Mouse (Mus musculus) heart, embryonic 12.5 days (tissue): ENCODE results near the gene Cs. TPM values are rescaled to one million over a fixed set of nuclear protein-coding genes. Genes with fewer than 3 reads are reported as not detected.
"Not testable (repeated sequence)": the region's sequence is repeated elsewhere in the genome, so short reads cannot be mapped to it uniquely, and the experiment has no call there.

Source experiments
- ATAC-seq: fragments of 200-750 bp; cut with Nextera tagmentation; 2 replicates; pipeline ENCODE4 v1.8.0; 2017; ENCODE audit warnings: moderate TSS enrichment, moderate library complexity; ENCODE audit not compliant: insufficient number of reproducible peaks, low FRiP score
- H3K27ac ChIP-seq: fragments of 300-500 bp; sonication (generic); 2 replicates; pipeline ENCODE4 v1.5.1; 2016; ENCODE audit warnings: mild to moderate bottlenecking, moderate library complexity; ENCODE audit not compliant: poor library complexity, severe bottlenecking
- H3K27me3 ChIP-seq: fragments of 300-500 bp; sonication (generic); replicated peaks from 2 replicates; pipeline ENCODE4 v1.6.1; 2016; ENCODE audit warnings: mild to moderate bottlenecking, moderate library complexity
- H3K36me3 ChIP-seq: fragments of 300-500 bp; sonication (generic); 2 replicates; pipeline ENCODE4 v1.6.1; 2016; ENCODE audit warnings: mild to moderate bottlenecking, moderate library complexity
- H3K4me1 ChIP-seq: fragments of 300-500 bp; sonication (generic); replicated peaks from 2 replicates; pipeline ENCODE4 v1.6.1; 2016; ENCODE audit warnings: mild to moderate bottlenecking
- H3K4me2 ChIP-seq: fragments of 300-500 bp; sonication (generic); 2 replicates; pipeline ENCODE4 v1.6.1; 2016; ENCODE audit warnings: mild to moderate bottlenecking, moderate library complexity
- H3K4me3 ChIP-seq: fragments of 300-500 bp; sonication (generic); 2 replicates; pipeline ENCODE4 v1.5.1; 2016; ENCODE audit warnings: mild to moderate bottlenecking
- H3K9ac ChIP-seq: fragments of 300-500 bp; sonication (generic); 2 replicates; pipeline ENCODE4 v1.6.1; 2016; ENCODE audit warnings: mild to moderate bottlenecking, moderate library complexity
- H3K9me3 ChIP-seq: fragments of 300-500 bp; sonication (generic); replicated peaks from 2 replicates; pipeline ENCODE4 v1.6.1; 2016; ENCODE audit warnings: mild to moderate bottlenecking, moderate library complexity
- WGBS: fragments of 180-500 bp; shearing (Covaris S2); methylation state at CpG from one replicate; pipeline ENCODE4 v1.1.7; 2016; 5-methylcytosine and 5-hydroxymethylcytosine counted together
- polyA plus RNA-seq: library from polyadenylated mRNA; unstranded; fragments of >200 nt; fragmentation: Nextera tagmentation; extraction: Ambion mirVana; gene quantifications from 2 replicates; pipeline ENCODE4 v1.2.1, GENCODE M21; 2016

Cs gene
- 418 and 430 TPM in 2 replicates for polyA plus RNA-seq

GRCm38 (mm10) chr10:128337306-128338181 lies at the start of gene Cs:
TSS of gene Cs (plus strand) at chr10:128337734.
- 2% methylated on average over 59 of the region's 61 CpGs for WGBS
- Histone ChIP-seq H3K27ac (peak within 1 kb of the TSS; percentile 98), H3K27me3 (no peaks in the 10 kb centered on the region), H3K4me3 (peak within 1 kb of the TSS; percentile 94), H3K9ac (peak within 1 kb of the TSS; percentile 87), H3K36me3 (peaks cover 3% of the 10 kb centered on the region; the same call in 1 of the 2 replicates), H3K4me2 (peak within 1 kb of the TSS; percentile 86), H3K9me3 (no peaks in the 10 kb centered on the region), H3K4me1 (peaks cover 49% of the 10 kb centered on the region)
- ATAC-seq: peak; percentile 99

GRCm38 (mm10) chr10:128290594-128290993 lies 46.9 kb upstream of the Cs start:
- not testable (repeated sequence) for H3K4me3 ChIP-seq, H3K9ac ChIP-seq, H3K9me3 ChIP-seq, H3K4me2 ChIP-seq, ATAC-seq, H3K27me3 ChIP-seq, H3K4me1 ChIP-seq, H3K27ac ChIP-seq
- WGBS: 81% methylated on average over 1 of the region's 1 CpGs
- peaks cover 60% of the 10 kb centered on the region for H3K36me3 ChIP-seq

DNA sequence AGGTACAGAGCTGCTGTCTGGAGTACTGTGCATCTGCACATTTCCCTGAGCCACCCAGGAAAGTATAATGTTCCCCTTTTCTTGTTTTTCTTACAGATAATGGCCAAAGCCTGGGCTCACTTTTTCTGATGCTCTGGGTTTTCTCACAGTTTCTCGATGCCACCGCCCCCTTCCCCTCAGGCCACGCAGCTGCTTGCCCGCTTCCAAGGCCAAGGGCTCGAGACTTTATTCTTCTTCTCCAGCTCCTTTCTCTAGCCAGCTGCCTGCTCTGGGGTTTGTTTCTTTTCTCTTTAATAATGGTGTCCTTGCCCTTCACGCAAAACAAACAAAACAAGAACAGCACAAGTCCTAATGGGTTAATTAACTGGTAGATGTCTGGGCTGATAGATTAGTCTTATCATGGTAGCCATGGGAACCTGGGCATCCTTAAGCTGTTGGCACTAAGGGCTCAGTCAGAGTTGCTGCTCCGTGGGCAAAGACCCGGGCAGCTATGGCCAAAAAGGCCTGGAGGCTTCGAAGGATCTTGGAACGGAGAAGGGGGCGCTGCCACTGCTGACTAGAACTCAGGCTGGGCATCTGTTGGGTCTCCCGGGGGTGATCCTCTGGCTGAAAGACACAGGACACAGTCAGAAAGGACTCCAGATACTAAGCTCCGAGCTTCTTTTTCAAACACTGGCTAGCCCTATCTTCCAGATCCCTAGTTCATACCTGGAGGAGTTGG lies 41.0 kb upstream of the Cs start:
- Histone ChIP-seq H3K27me3 (no peaks in the 10 kb centered on the region), H3K4me2 (0 out of 2 replicates have a peak overlapping the region, but pooled peaks have one; percentile 32), H3K9ac (no peak overlapping the region), H3K36me3 (peaks cover 15% of the 10 kb centered on the region), H3K4me3 (no peak overlapping the region), H3K27ac (no peak overlapping the region), H3K9me3 (no peaks in the 10 kb centered on the region), H3K4me1 (peaks cover 23% of the 10 kb centered on the region)
- no peak for ATAC-seq
- WGBS: 68% methylated on average over 13 of the region's 13 CpGs

DNA sequence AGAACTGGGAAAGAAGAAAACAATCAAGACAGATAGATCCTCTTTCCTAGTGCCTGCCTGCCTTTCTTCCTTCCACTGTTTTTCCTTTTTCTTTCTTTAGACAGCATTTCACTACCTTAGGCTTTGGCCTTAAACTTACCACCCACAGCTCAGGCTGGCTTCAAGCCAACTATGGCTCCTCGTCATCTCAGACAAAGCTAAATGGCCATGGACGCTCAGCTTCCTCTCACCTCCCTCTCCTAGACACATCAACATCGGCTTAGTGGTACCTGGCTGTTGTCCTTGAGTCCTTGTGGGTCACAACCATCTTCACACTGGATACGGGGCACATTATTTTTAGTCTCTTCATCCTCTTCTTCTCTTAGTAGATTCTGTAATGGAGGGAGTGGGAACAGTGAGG lies 40.3 kb upstream of the Cs start:
- peaks cover 25% of the 10 kb centered on the region for H3K4me1 ChIP-seq
- ATAC-seq: no peak; the same call in 1 of the 2 replicates
- no peak overlapping the region for H3K4me3 ChIP-seq
- H3K9me3 ChIP-seq: no peaks in the 10 kb centered on the region
- peak overlapping the region; percentile 87 for H3K27ac ChIP-seq
- WGBS: 63% methylated on average over 4 of the region's 4 CpGs
- H3K9ac ChIP-seq: no peak overlapping the region
- peak overlapping the region; percentile 32; the same call in 1 of the 2 replicates for H3K4me2 ChIP-seq
- peaks cover 9% of the 10 kb centered on the region for H3K36me3 ChIP-seq
- H3K27me3 ChIP-seq: no peaks in the 10 kb centered on the region

DNA sequence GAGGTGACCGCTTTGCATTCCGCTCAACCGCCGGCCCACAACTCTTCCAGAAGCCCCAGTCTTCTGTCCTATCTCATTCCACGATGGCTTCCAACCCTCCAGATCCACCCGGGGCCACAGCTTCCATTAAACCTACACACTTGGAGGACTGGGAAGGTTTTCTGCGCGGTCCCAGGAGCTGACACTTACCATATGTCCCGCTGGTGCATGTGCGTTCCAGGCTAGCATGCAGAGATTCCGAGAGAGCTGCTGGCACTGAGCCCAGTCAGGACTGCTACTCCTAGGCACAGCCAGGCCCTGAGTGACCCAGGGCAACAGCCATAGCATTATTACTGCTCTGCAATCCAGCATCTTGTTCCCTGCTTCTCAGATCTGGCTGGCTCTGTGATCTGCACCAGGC lies 39.9 kb upstream of the Cs start:
- WGBS: 44% methylated on average over 11 of the region's 11 CpGs
- peak; percentile 80 for ATAC-seq
- peak overlapping the region; percentile 54; the same call in 1 of the 2 replicates for H3K9ac ChIP-seq

GRCm38 (mm10) chr10:128298243-128298642 lies 39.3 kb upstream of the Cs start:
- no peaks in the 10 kb centered on the region for H3K27me3 ChIP-seq
- H3K9me3 ChIP-seq: no peaks in the 10 kb centered on the region
- peaks cover 29% of the 10 kb centered on the region for H3K4me1 ChIP-seq
- WGBS: 61% methylated on average over 6 of the region's 6 CpGs
- H3K9ac ChIP-seq: 0 out of 2 replicates have a peak overlapping the region, but pooled peaks have one; percentile 54
- H3K36me3 ChIP-seq: peaks cover 3% of the 10 kb centered on the region; the same call in 1 of the 2 replicates
- ATAC-seq: no peak
- peak overlapping the region; percentile 87 for H3K27ac ChIP-seq
- no peak overlapping the region for H3K4me3 ChIP-seq
- 0 out of 2 replicates have a peak overlapping the region, but pooled peaks have one; percentile 7 for H3K4me2 ChIP-seq

More for the DNA sequence above, 39.9 kb upstream of the Cs start:
- peak overlapping the region; percentile 87 for H3K27ac ChIP-seq
- H3K4me2 ChIP-seq: peak overlapping the region; percentile 32; the same call in 1 of the 2 replicates
- no peaks in the 10 kb centered on the region for H3K9me3 ChIP-seq
- H3K27me3 ChIP-seq: no peaks in the 10 kb centered on the region
- H3K4me1 ChIP-seq: peaks cover 29% of the 10 kb centered on the region
- H3K4me3 ChIP-seq: no peak overlapping the region
- peaks cover 5% of the 10 kb centered on the region for H3K36me3 ChIP-seq

DNA sequence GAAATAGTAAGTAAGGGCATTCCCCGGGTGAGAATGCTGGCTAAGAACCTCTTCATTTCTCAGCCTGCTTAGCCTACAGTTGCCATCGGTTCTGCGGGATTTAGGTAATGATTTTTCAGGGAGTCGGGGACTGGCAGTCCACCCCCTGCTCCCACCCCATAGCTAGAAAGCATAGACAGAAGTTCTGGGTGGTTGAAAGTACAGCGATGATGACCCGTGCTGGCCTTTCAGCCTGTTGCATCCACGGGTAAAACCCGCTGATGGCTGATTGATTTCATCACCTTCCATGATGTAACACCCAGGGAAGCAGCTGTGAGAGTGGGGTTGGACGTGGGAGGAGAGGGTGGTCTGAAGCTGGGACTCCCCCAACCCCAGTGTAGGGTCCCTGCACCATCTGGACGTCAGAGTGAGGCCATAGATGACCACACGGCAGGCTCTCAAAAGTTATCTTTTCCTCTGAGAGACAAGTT lies 38.8 kb upstream of the Cs start, which contains the start of gene Il23a:
Gene Il23a, minus strand, starts transcription at position 51 of the 470 bp plus-strand sequence.
- Histone ChIP-seq H3K4me2 (peak within 1 kb of the TSS; percentile 32; the same call in 1 of the 2 replicates), H3K4me3 (no peak within 1 kb of the TSS), H3K9ac (peak within 1 kb of the TSS; percentile 54; the same call in 1 of the 2 replicates), H3K4me1 (peaks cover 29% of the 10 kb centered on the region), H3K27ac (peak within 1 kb of the TSS; percentile 87), H3K36me3 (no peaks in the 10 kb centered on the region), H3K27me3 (no peaks in the 10 kb centered on the region), H3K9me3 (no peaks in the 10 kb centered on the region)
- 72% methylated on average over 11 of the region's 11 CpGs for WGBS
- ATAC-seq: no peak

- peaks cover 17% of the 10 kb centered on the region; the same call in 1 of the 2 replicates for H3K36me3 ChIP-seq
- peak overlapping the region; percentile 89; the same call in 1 of the 2 replicates for H3K27ac ChIP-seq
- H3K9ac ChIP-seq: peak overlapping the region; percentile 76
- peak overlapping the region; percentile 63 for H3K4me3 ChIP-seq
- H3K4me2 ChIP-seq: peak overlapping the region; percentile 78
- 21% methylated on average over 3 of the region's 3 CpGs for WGBS
- H3K9me3 ChIP-seq: no peaks in the 10 kb centered on the region
- ATAC-seq: no peak
- H3K27me3 ChIP-seq: no peaks in the 10 kb centered on the region
- peaks cover 26% of the 10 kb centered on the region for H3K4me1 ChIP-seq
Measured at GRCm38 (mm10) chr10:128302357-128302756, 35.2 kb upstream of the Cs start.

DNA sequence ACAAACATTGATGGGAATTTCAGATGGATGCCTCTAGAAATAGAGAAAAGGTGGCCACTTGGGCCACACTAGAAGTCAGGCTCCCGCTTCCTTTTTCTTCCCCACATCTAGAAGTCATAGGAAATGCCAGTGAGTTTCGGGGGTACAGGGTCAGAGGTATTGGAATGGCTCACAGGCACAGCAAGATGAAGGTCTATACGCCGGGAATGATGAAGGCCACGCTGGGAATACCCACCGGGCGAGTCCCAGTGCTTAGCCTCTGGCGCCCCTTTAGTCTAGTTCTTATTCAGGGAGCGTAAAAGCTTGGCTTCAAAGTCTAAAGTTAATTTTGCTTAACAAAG lies 34.8 kb upstream of the Cs start:
- under 1% methylated on average over 9 of the region's 9 CpGs for WGBS

DNA sequence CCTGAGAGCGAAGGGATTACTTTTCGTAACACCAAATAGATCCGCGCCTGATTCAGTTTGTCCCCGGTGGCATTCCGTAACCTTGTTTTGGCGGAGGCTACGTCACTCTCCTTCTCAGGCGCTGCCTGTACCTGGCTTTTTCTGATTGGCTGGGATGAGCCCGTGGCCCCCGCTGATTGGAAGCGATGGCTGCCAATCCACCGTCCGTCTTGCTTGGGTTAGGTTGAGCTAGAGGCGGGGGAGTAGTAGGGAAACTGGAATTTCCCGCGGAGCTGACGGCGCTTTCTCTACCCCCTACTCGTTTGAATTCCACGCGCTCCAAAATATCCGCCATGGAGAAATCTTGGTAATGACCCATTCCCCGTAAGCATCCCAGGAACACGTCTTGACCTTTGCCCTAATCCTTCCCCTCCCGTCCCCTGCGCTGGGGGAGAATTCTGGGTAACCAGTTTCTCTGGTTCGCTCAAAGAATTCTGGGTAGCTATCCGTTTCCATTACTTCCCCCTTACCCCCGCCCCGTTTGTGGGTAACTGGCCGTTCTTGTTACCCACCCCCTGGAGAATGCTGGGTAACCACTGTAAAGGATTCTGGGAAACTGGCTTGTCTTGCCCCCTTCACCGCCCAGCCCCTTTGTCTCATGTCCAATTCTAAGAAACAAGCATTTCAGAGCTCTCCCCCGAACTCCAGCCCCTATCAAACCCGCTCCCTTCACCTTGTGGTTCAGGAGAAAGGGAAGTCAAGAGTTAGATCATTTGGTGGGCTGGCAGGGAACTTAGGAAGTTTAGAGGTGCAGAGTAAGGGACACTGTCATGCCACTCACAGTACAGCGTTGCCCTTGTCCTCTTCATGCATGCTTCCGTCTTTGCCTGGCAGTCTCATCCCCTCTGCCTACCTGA lies 34.2 kb upstream of the Cs start, which contains the start of gene Pan2:
Gene Pan2, plus strand, starts transcription at position 210 of the 896 bp plus-strand sequence.
- Histone ChIP-seq H3K4me1 (peaks cover 17% of the 10 kb centered on the region), H3K27me3 (no peaks in the 10 kb centered on the region), H3K4me3 (peak within 1 kb of the TSS; percentile 63), H3K9ac (peak within 1 kb of the TSS; percentile 76), H3K4me2 (peak within 1 kb of the TSS; percentile 90), H3K27ac (peak within 1 kb of the TSS; percentile 92), H3K9me3 (no peaks in the 10 kb centered on the region), H3K36me3 (peaks cover 23% of the 10 kb centered on the region)
- whole genome bisulfite sequencing: 2% methylated on average over 37 of the region's 37 CpGs
- ATAC-seq: peak; percentile 98

More for the DNA sequence above, 34.8 kb upstream of the Cs start:
- peak overlapping the region; percentile 63 for H3K4me3 ChIP-seq
- no peaks in the 10 kb centered on the region for H3K9me3 ChIP-seq
- peak; percentile 15; the same call in 1 of the 2 replicates for ATAC-seq
- H3K27me3 ChIP-seq: no peaks in the 10 kb centered on the region
- H3K4me1 ChIP-seq: peaks cover 22% of the 10 kb centered on the region
- H3K36me3 ChIP-seq: peaks cover 17% of the 10 kb centered on the region; the same call in 1 of the 2 replicates
- H3K27ac ChIP-seq: peak overlapping the region; percentile 89
- H3K4me2 ChIP-seq: peak overlapping the region; percentile 78
- peak overlapping the region; percentile 76 for H3K9ac ChIP-seq
